16 mouse cellular contexts compared by ENCODE assay signal in genomic region chr8:10646485-10646884, GRCm38 (mm10).
DNase-seq lines count a peak whose midpoint lies in the region; ATAC-seq and TF ChIP-seq lines count a peak whose summit lies in the region.
"Had no signal": no experiment of that assay in that cellular context is flagged by ENCODE, and none has a peak within 500 bp of the region (broad histone marks: within the 10 kb centered on the region; RNA-seq: fewer than 3 reads in every experiment).

No protein-coding gene starts in this region.

- H3K4me1 ChIP-seq in heart, embryonic 10.5 days = peaks cover 40% of the 10 kb centered on the region
- no peaks in the 10 kb centered on the region for H3K4me1 ChIP-seq in midbrain, postnatal 0 days (ENCODE audit: insufficient read depth, low read length)
- no peaks in the 10 kb centered on the region for H3K4me1 ChIP-seq in midbrain, embryonic 11.5 days (ENCODE audit: control insufficient read depth, insufficient read depth, low read length)
- H3K4me1 ChIP-seq in heart, postnatal 0 days (ENCODE audit: control insufficient read depth, insufficient read depth) = peaks cover 27% of the 10 kb centered on the region
- no peaks in the 10 kb centered on the region for H3K4me1 ChIP-seq in limb, embryonic 10.5 days
- H3K4me1 ChIP-seq: lung, embryonic 15.5 days had no signal

- no peaks in the 10 kb centered on the region for H3K9me3 ChIP-seq in heart, embryonic 10.5 days
- no peaks in the 10 kb centered on the region for H3K9me3 ChIP-seq in midbrain, postnatal 0 days (ENCODE audit: low read length)
- H3K9me3 ChIP-seq in midbrain, embryonic 11.5 days (ENCODE audit: control insufficient read depth, low read length) = no peaks in the 10 kb centered on the region
- no peaks in the 10 kb centered on the region for H3K9me3 ChIP-seq in heart, postnatal 0 days (replicated peaks; ENCODE audit: control insufficient read depth, low read length)
- H3K9me3 ChIP-seq in limb, embryonic 10.5 days (replicated peaks) = no peaks in the 10 kb centered on the region
- H3K9me3 ChIP-seq: forebrain, embryonic 15.5 days; hindbrain, embryonic 15.5 days; lung, embryonic 15.5 days; midbrain, embryonic 10.5 days had no signal

- TF ChIP-seq EP300 in heart, postnatal 0 days (IDR thresholded peaks at IDR 0.05; ENCODE audit: low read depth) = no peak

- no peak overlapping the region for H3K4me3 ChIP-seq in heart, embryonic 10.5 days
- H3K4me3 ChIP-seq in midbrain, postnatal 0 days (ENCODE audit: low read depth, low read length) = no peak overlapping the region
- no peak overlapping the region for H3K4me3 ChIP-seq in midbrain, embryonic 11.5 days (ENCODE audit: low read depth, low read length)
- no peak overlapping the region for H3K4me3 ChIP-seq in heart, postnatal 0 days (ENCODE audit: low read depth, low read length)
- no peak overlapping the region for H3K4me3 ChIP-seq in limb, embryonic 10.5 days
- H3K4me3 ChIP-seq: forebrain, embryonic 15.5 days; hindbrain, embryonic 15.5 days; lung, embryonic 15.5 days; midbrain, embryonic 10.5 days had no signal

- H3K4me2 ChIP-seq in midbrain, postnatal 0 days (ENCODE audit: low read depth, low read length, poor library complexity, severe bottlenecking) = no peak overlapping the region
- no peak overlapping the region for H3K4me2 ChIP-seq in midbrain, embryonic 11.5 days
- H3K4me2 ChIP-seq in heart, postnatal 0 days (ENCODE audit: low read depth, low read length) = no peak overlapping the region
- H3K4me2 ChIP-seq: forebrain, embryonic 15.5 days; hindbrain, embryonic 15.5 days; lung, embryonic 15.5 days had no signal

- WGBS in heart, embryonic 10.5 days = 39% methylated on average over 10 of the region's 10 CpGs
- WGBS in midbrain, postnatal 0 days = 49% methylated on average over 10 of the region's 10 CpGs
- 78% methylated on average over 10 of the region's 10 CpGs for WGBS in midbrain, embryonic 11.5 days
- WGBS in heart, postnatal 0 days = 22% methylated on average over 10 of the region's 10 CpGs
- WGBS in limb, embryonic 10.5 days = 85% methylated on average over 10 of the region's 10 CpGs

- 0 out of 2 replicates have a peak overlapping the region, but pooled peaks have one; percentile 36 for H3K27ac ChIP-seq in heart, embryonic 10.5 days
- H3K27ac ChIP-seq in midbrain, postnatal 0 days (ENCODE audit: low read depth, low read length) = no peak overlapping the region
- H3K27ac ChIP-seq in midbrain, embryonic 11.5 days (ENCODE audit: low read depth, low read length) = no peak overlapping the region
- H3K27ac ChIP-seq in heart, postnatal 0 days (ENCODE audit: low read depth) = peak overlapping the region; percentile 30; the same call in 1 of the 2 replicates
- no peak overlapping the region for H3K27ac ChIP-seq in limb, embryonic 10.5 days
- H3K27ac ChIP-seq: forebrain, embryonic 15.5 days; hindbrain, embryonic 15.5 days; lung, embryonic 15.5 days; midbrain, embryonic 10.5 days had no signal

- no peak overlapping the region for H3K9ac ChIP-seq in midbrain, postnatal 0 days (replicated peaks; ENCODE audit: low read length, poor library complexity, severe bottlenecking)
- H3K9ac ChIP-seq in midbrain, embryonic 11.5 days (ENCODE audit: low read length) = no peak overlapping the region
- no peak overlapping the region for H3K9ac ChIP-seq in heart, postnatal 0 days (replicated peaks; ENCODE audit: low read depth, low read length)
- H3K9ac ChIP-seq: forebrain, embryonic 15.5 days; hindbrain, embryonic 15.5 days; lung, embryonic 15.5 days had no signal

- no peak for DNase-seq in heart, embryonic 10.5 days (ENCODE audit: low spot score)
- DNase-seq in heart, adult 9 months (ENCODE audit: low spot score in 2 of 2) = no peak
- peak; percentile 37 for DNase-seq in midbrain, postnatal 0 days (ENCODE audit: low spot score)
- DNase-seq in midbrain, embryonic 11.5 days (ENCODE audit: low spot score, missing footprints) = no peak
- peak; percentile 67 for DNase-seq in Patski (ENCODE audit: low read depth, low spot score)
- peak; percentile 55 for DNase-seq in heart, postnatal 0 days (ENCODE audit: low spot score)
- no peak for DNase-seq in T-cell, adult 2 months (ENCODE audit: low spot score)
- no peak for DNase-seq in limb, embryonic 10.5 days (ENCODE audit: low spot score)
- DNase-seq: cerebellum, adult 11-12 months; gastrocnemius, postnatal 14 days; kidney, adult 2 months; thymus, postnatal 25 days had no signal

- H3K36me3 ChIP-seq in heart, embryonic 10.5 days = no peaks in the 10 kb centered on the region
- no peaks in the 10 kb centered on the region for H3K36me3 ChIP-seq in midbrain, postnatal 0 days (ENCODE audit: insufficient read depth, low read length)
- no peaks in the 10 kb centered on the region for H3K36me3 ChIP-seq in midbrain, embryonic 11.5 days (ENCODE audit: control insufficient read depth, insufficient read depth, low read length)
- no peaks in the 10 kb centered on the region for H3K36me3 ChIP-seq in heart, postnatal 0 days (replicated peaks; ENCODE audit: control insufficient read depth, insufficient read depth, low read length)
- H3K36me3 ChIP-seq in limb, embryonic 10.5 days = no peaks in the 10 kb centered on the region
- H3K36me3 ChIP-seq: forebrain, embryonic 15.5 days; hindbrain, embryonic 15.5 days; lung, embryonic 15.5 days; midbrain, embryonic 10.5 days had no signal

- in situ Hi-C loops in Patski (cut with MboI; ENCODE audit: low pct_unique_long_range_greater_than_20kb) = no loop called here

- POLR2A ChIA-PET in Patski (lab: Charles Lee) = no interaction called here

- no peaks in the 10 kb centered on the region for H3K27me3 ChIP-seq in heart, embryonic 10.5 days (ENCODE audit: insufficient read depth, poor library complexity, severe bottlenecking)
- no peaks in the 10 kb centered on the region for H3K27me3 ChIP-seq in midbrain, postnatal 0 days (ENCODE audit: insufficient read depth, low read length)
- no peaks in the 10 kb centered on the region for H3K27me3 ChIP-seq in midbrain, embryonic 11.5 days (ENCODE audit: control insufficient read depth, insufficient read depth, low read length)
- no peaks in the 10 kb centered on the region for H3K27me3 ChIP-seq in Patski
- no peaks in the 10 kb centered on the region for H3K27me3 ChIP-seq in heart, postnatal 0 days (ENCODE audit: control insufficient read depth, insufficient read depth, low read length)
- 0 out of 2 replicates have a peak, but pooled peaks cover 3% of the 10 kb centered on the region for H3K27me3 ChIP-seq in limb, embryonic 10.5 days (ENCODE audit: low read depth, poor library complexity, severe bottlenecking)
- H3K27me3 ChIP-seq: forebrain, embryonic 15.5 days; hindbrain, embryonic 15.5 days; lung, embryonic 15.5 days had no signal

- ATAC-seq in midbrain, postnatal 0 days (ENCODE audit: low FRiP score) = no peak
- ATAC-seq in midbrain, embryonic 11.5 days (ENCODE audit: low FRiP score) = no peak
- ATAC-seq in Patski = peak; percentile 82
- ATAC-seq in heart, postnatal 0 days (ENCODE audit: insufficient read depth, low read depth) = peak; percentile 59; the same call in 1 of the 2 replicates
- ATAC-seq: forebrain, embryonic 15.5 days had no signal

- TF ChIP-seq CTCF in midbrain, postnatal 0 days (IDR thresholded peaks at IDR 0.05) = no peak
- TF ChIP-seq CTCF in Patski (IDR thresholded peaks at IDR 0.05) = no peak
- TF ChIP-seq CTCF in heart, postnatal 0 days (IDR thresholded peaks at IDR 0.05; ENCODE audit: low read depth) = no peak

- CTCF ChIA-PET in Patski (lab: Charles Lee) = no interaction called here

Comparison
In these comparisons a context has a peak if more than half of its experiments do, and no peak if none do; other contexts are left out.
1. DNase-seq: peak in midbrain, postnatal 0 days (single experiment), Patski (single experiment) and heart, postnatal 0 days (single experiment); none in heart, embryonic 10.5 days (single experiment), heart, adult 9 months (0 of 2), midbrain, embryonic 11.5 days (single experiment), T-cell, adult 2 months (single experiment) and limb, embryonic 10.5 days (single experiment).
2. H3K27ac ChIP-seq: peak in heart, embryonic 10.5 days (single experiment) and heart, postnatal 0 days (single experiment); none in midbrain, postnatal 0 days (single experiment), midbrain, embryonic 11.5 days (single experiment) and limb, embryonic 10.5 days (single experiment).
3. ATAC-seq: peak in Patski (single experiment) and heart, postnatal 0 days (single experiment); none in midbrain, postnatal 0 days (single experiment) and midbrain, embryonic 11.5 days (single experiment).